Mouse (Mus musculus) hindbrain, embryonic 14.5 days (tissue): ENCODE results near the gene Glycam1. TPM values are rescaled to one million over a fixed set of nuclear protein-coding genes. Genes with fewer than 3 reads are reported as not detected.
A peak's percentile ranks its signal among the peaks of the same experiment; 100 is the strongest.
"Not testable (repeated sequence)": the region's sequence is repeated elsewhere in the genome, so short reads cannot be mapped to it uniquely, and the experiment has no call there.

Source experiments
- ATAC-seq: fragments of 200-750 bp; cut with Nextera tagmentation; 2 replicates; pipeline ENCODE4 v1.8.0; 2017; ENCODE audit warnings: moderate number of reproducible peaks, mild to moderate bottlenecking, moderate TSS enrichment, moderate library complexity; ENCODE audit not compliant: low FRiP score
- DNase-seq: peaks from one replicate; pipeline ENCODE4 v3.0.0-alpha.2; 2015; ENCODE audit warnings: low spot score
- H3K27ac ChIP-seq: fragments of 300-500 bp; sonication (generic); 2 replicates; pipeline ENCODE4 v1.5.1; 2014; ENCODE audit warnings: mild to moderate bottlenecking, moderate library complexity
- H3K27me3 ChIP-seq: fragments of 300-500 bp; sonication (generic); 2 replicates; pipeline ENCODE4 v1.6.1; 2014; ENCODE audit warnings: mild to moderate bottlenecking, low read length, mixed read lengths; ENCODE audit not compliant: control insufficient read depth, insufficient read depth
- H3K36me3 ChIP-seq: fragments of 300-500 bp; sonication (generic); replicated peaks from 2 replicates; pipeline ENCODE4 v1.6.1; 2014; ENCODE audit not compliant: control insufficient read depth, insufficient read depth
- H3K4me1 ChIP-seq: fragments of 300-500 bp; sonication (generic); replicated peaks from 2 replicates; pipeline ENCODE4 v1.6.1; 2014; ENCODE audit warnings: antibody characterized with exemption, low read length, mixed read lengths; ENCODE audit not compliant: control insufficient read depth, insufficient read depth
- H3K4me2 ChIP-seq: fragments of 300-500 bp; sonication (generic); replicated peaks from 2 replicates; pipeline ENCODE4 v1.6.1; 2014; ENCODE audit warnings: mild to moderate bottlenecking, moderate library complexity
- H3K4me3 ChIP-seq: fragments of 300-500 bp; sonication (generic); replicated peaks from 2 replicates; pipeline ENCODE4 v1.5.1; 2014; ENCODE audit warnings: mild to moderate bottlenecking, low read length
- H3K9ac ChIP-seq: fragments of 300-500 bp; sonication (generic); 2 replicates; pipeline ENCODE4 v1.6.1; 2014
- H3K9me3 ChIP-seq: fragments of 300-500 bp; sonication (generic); 2 replicates; pipeline ENCODE4 v1.6.1; 2016; ENCODE audit warnings: low read length; ENCODE audit not compliant: control insufficient read depth
- WGBS: fragments of 180-500 bp; shearing (Covaris S2); extraction: QIAGEN DNeasy Blood & Tissue Kit; methylation state at CpG from one replicate; pipeline ENCODE4 v1.1.7; 2014; 5-methylcytosine and 5-hydroxymethylcytosine counted together
- polyA plus RNA-seq: library from polyadenylated mRNA; unstranded; fragments of >200 nt; fragmentation: Nextera tagmentation; extraction: Ambion mirVana; gene quantifications from 2 replicates; pipeline ENCODE4 v1.2.1, GENCODE M21; 2014

Glycam1 gene
- not detected in 2 replicates for polyA plus RNA-seq

GRCm38 (mm10) chr15:103564981-103565380, at the start of gene Glycam1:
Gene Glycam1, minus strand, starts transcription at chr15:103565081.
- no peak within 1 kb of the TSS for H3K4me3 ChIP-seq
- DNase-seq (no peak), ATAC-seq (no peak)
- H3K9me3 ChIP-seq, result no peaks in the 10 kb centered on the region
- no peaks in the 10 kb centered on the region for H3K36me3 ChIP-seq
- H3K27ac ChIP-seq, result no peak within 1 kb of the TSS
- H3K27me3 ChIP-seq, result no peaks in the 10 kb centered on the region
- no peaks in the 10 kb centered on the region for H3K4me1 ChIP-seq
- no peak within 1 kb of the TSS for H3K9ac ChIP-seq
- no peak within 1 kb of the TSS for H3K4me2 ChIP-seq

- no peaks in the 10 kb centered on the region for H3K9me3 ChIP-seq
- ATAC-seq, result no peak
- DNase-seq, result no peak
- no peak overlapping the region for H3K27ac ChIP-seq
- no peaks in the 10 kb centered on the region for H3K36me3 ChIP-seq
- 84% methylated on average over 1 of the region's 1 CpGs for WGBS
- H3K27me3 ChIP-seq, result no peaks in the 10 kb centered on the region
- H3K9ac ChIP-seq, result no peak overlapping the region
- no peak overlapping the region for H3K4me2 ChIP-seq
- H3K4me1 ChIP-seq, result no peaks in the 10 kb centered on the region
- H3K4me3 ChIP-seq, result no peak overlapping the region
Observed at GRCm38 (mm10) chr15:103604481-103604880, 39.6 kb upstream of the Glycam1 start.

DNA sequence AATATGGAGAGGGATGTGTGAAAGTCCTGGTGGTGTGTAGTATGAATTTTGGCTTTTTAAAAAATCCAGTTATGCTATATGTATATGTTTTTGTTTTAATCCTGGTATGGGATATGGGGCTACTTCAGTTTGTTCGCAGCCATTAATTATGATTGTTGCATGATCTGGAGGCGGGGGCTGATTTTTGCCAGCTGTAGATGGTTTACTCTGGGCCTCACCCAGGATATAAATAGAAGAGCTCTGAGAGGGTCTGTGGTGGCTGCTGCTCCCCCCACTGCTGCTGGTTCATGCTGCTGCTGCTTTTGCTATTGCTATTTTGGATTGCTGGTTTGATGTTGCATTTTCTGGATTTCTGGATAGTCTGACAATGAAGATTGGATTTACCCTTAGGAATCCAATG, 25.9 kb upstream of the Glycam1 start:
- 86% methylated on average over 2 of the region's 2 CpGs for WGBS
- Histone ChIP-seq H3K27ac (no peak overlapping the region), H3K4me1 (no peaks in the 10 kb centered on the region), H3K9me3 (no peaks in the 10 kb centered on the region), H3K27me3 (no peaks in the 10 kb centered on the region), H3K36me3 (no peaks in the 10 kb centered on the region), H3K4me3 (no peak overlapping the region), H3K9ac (no peak overlapping the region), H3K4me2 (no peak overlapping the region)
- no peak for DNase-seq
- no peak for ATAC-seq

DNA sequence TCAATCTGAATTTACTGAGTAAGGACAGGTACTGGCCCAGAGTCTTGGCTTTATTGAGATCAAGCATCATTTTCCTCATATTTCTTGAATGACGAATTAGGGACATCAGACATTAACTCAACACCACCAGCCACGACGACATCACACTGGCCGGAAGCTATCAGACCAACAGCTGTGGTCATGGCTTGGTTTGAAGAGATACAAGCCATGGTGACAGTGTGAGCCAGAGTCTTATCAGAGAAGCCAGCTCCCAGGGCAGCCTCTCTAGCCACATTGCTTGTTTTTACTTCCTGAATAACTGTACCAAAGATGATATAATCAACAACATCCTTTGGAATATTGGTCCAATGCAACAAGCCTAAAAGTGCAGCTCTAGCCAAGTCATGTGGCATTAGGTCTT, 22.9 kb upstream of the Glycam1 start:
- H3K27me3 ChIP-seq, H3K36me3 ChIP-seq, DNase-seq, H3K4me3 ChIP-seq, H3K9me3 ChIP-seq, H3K27ac ChIP-seq, H3K4me2 ChIP-seq, ATAC-seq, H3K9ac ChIP-seq, H3K4me1 ChIP-seq: not testable (repeated sequence)
- 89% methylated on average over 4 of the region's 4 CpGs for WGBS

GRCm38 (mm10) chr15:103585876-103586275, 21.0 kb upstream of the Glycam1 start:
- Histone ChIP-seq H3K4me3 (no peak overlapping the region), H3K4me1 (no peaks in the 10 kb centered on the region), H3K27ac (no peak overlapping the region), H3K4me2 (no peak overlapping the region), H3K9ac (no peak overlapping the region), H3K36me3 (no peaks in the 10 kb centered on the region), H3K27me3 (no peaks in the 10 kb centered on the region), H3K9me3 (no peaks in the 10 kb centered on the region)
- ATAC-seq (no peak), DNase-seq (no peak)
- WGBS, result 92% methylated on average over 2 of the region's 2 CpGs

GRCm38 (mm10) chr15:103552096-103552690, 12.7 kb downstream of the Glycam1 start:
- DNase-seq (peak; percentile 92), ATAC-seq (peak; percentile 55; the same call in 1 of the 2 replicates)
- 37% methylated on average over 3 of the region's 3 CpGs for WGBS

DNA sequence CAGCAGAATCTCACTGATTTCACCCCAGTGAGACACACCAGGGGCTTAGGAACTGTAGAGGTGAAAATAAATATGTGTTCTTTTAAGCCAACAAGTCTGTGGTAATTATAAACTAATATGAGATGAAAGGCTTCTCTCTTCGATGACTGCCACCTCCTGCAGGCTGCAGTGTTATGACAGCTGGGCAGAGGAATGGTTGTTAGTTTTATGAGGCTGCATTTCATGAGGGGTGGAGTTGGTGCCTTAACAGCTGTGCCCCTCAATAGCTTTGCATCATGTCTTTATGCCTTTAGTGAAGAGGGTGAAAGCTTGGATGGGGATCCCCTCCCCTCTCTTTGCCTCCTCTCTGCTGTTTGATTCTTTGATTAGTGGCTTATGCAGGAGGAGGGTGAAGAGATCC, 13.8 kb downstream of the Glycam1 start:
- DNase-seq (no peak), ATAC-seq (no peak)
- H3K4me3 ChIP-seq, result no peak overlapping the region
- 37% methylated on average over 1 of the region's 1 CpGs for WGBS
- H3K9me3 ChIP-seq, result no peaks in the 10 kb centered on the region
- H3K4me2 ChIP-seq, result no peak overlapping the region
- no peaks in the 10 kb centered on the region for H3K4me1 ChIP-seq
- H3K9ac ChIP-seq, result no peak overlapping the region
- H3K27me3 ChIP-seq, result no peaks in the 10 kb centered on the region
- H3K27ac ChIP-seq, result no peak overlapping the region
- H3K36me3 ChIP-seq, result no peaks in the 10 kb centered on the region

More at GRCm38 (mm10) chr15:103552096-103552690, 12.7 kb downstream of the Glycam1 start:
- Histone ChIP-seq H3K36me3 (no peaks in the 10 kb centered on the region), H3K27ac (no peak overlapping the region), H3K4me3 (no peak overlapping the region), H3K9me3 (no peaks in the 10 kb centered on the region), H3K27me3 (no peaks in the 10 kb centered on the region), H3K4me1 (no peaks in the 10 kb centered on the region), H3K4me2 (no peak overlapping the region), H3K9ac (no peak overlapping the region)

GRCm38 (mm10) chr15:103549475-103549874, 15.4 kb downstream of the Glycam1 start:
- Histone ChIP-seq H3K4me1 (no peaks in the 10 kb centered on the region), H3K36me3 (no peaks in the 10 kb centered on the region), H3K27ac (no peak overlapping the region), H3K4me2 (no peak overlapping the region), H3K27me3 (no peaks in the 10 kb centered on the region), H3K4me3 (no peak overlapping the region), H3K9ac (no peak overlapping the region), H3K9me3 (no peaks in the 10 kb centered on the region)
- DNase-seq, result no peak
- no peak for ATAC-seq
- WGBS, result 100% methylated on average over 1 of the region's 1 CpGs

GRCm38 (mm10) chr15:103547983-103548382, 16.9 kb downstream of the Glycam1 start:
- DNase-seq, result no peak
- WGBS, result 89% methylated on average over 3 of the region's 3 CpGs
- no peak for ATAC-seq
- Histone ChIP-seq H3K4me1 (no peaks in the 10 kb centered on the region), H3K36me3 (no peaks in the 10 kb centered on the region), H3K9me3 (no peaks in the 10 kb centered on the region), H3K4me3 (no peak overlapping the region), H3K27me3 (no peaks in the 10 kb centered on the region), H3K4me2 (no peak overlapping the region), H3K9ac (no peak overlapping the region), H3K27ac (no peak overlapping the region)

- ATAC-seq, result no peak
- no peaks in the 10 kb centered on the region for H3K9me3 ChIP-seq
Observed at GRCm38 (mm10) chr15:103542526-103542925, 22.4 kb downstream of the Glycam1 start.

More at GRCm38 (mm10) chr15:103542526-103542925, 22.4 kb downstream of the Glycam1 start:
- Histone ChIP-seq H3K27me3 (no peaks in the 10 kb centered on the region), H3K4me3 (no peak overlapping the region), H3K4me1 (peaks cover 8% of the 10 kb centered on the region; the same call in 1 of the 2 replicates), H3K27ac (no peak overlapping the region), H3K36me3 (no peaks in the 10 kb centered on the region), H3K4me2 (no peak overlapping the region), H3K9ac (no peak overlapping the region)
- DNase-seq, result no peak
